In genomic region chr4:49050628-49051027, GRCm38 (mm10) we compare ENCODE assay signal across 29 mouse cellular contexts. TPM values are rescaled to one million over a fixed set of nuclear protein-coding genes. Genes with fewer than 3 reads are reported as not detected.
"Had no signal": no experiment of that assay in that cellular context is flagged by ENCODE, and none has a peak within 500 bp of the region (broad histone marks: within the 10 kb centered on the region; RNA-seq: fewer than 3 reads in every experiment).

No protein-coding gene starts in this region.

- ATAC-seq: forebrain, embryonic 13.5 days; forebrain, embryonic 14.5 days; forebrain, embryonic 15.5 days; forebrain, embryonic 16.5 days; forebrain, postnatal 0 days had no signal

- H3K4me1 ChIP-seq: embryonic facial prominence, embryonic 10.5 days; embryonic facial prominence, embryonic 12.5 days; embryonic facial prominence, embryonic 13.5 days; embryonic facial prominence, embryonic 15.5 days; forebrain, embryonic 10.5 days; forebrain, embryonic 12.5 days; forebrain, embryonic 13.5 days; forebrain, embryonic 15.5 days; heart, embryonic 10.5 days had no signal

- H3K27me3 ChIP-seq: embryonic facial prominence, embryonic 12.5 days; embryonic facial prominence, embryonic 13.5 days; embryonic facial prominence, embryonic 15.5 days; forebrain, embryonic 12.5 days; forebrain, embryonic 13.5 days; forebrain, embryonic 15.5 days had no signal

- DNase-seq: cerebellum, postnatal 10 days; cerebellum, postnatal 14 days; cerebellum, postnatal 25 days; cerebellum, postnatal 36 days; embryo, embryonic 11 days; forebrain, postnatal 0 days; gastrocnemius, adult 2 months; gastrocnemius, postnatal 10 days; gastrocnemius, postnatal 14 days; gastrocnemius, postnatal 25 days; gastrocnemius, postnatal 36 days; heart, adult 18-20 months; heart, adult 2 months had no signal

- H3K9ac ChIP-seq: embryonic facial prominence, embryonic 12.5 days; embryonic facial prominence, embryonic 13.5 days; embryonic facial prominence, embryonic 15.5 days; forebrain, embryonic 12.5 days; forebrain, embryonic 13.5 days; forebrain, embryonic 15.5 days; forebrain, postnatal 0 days had no signal

- H3K27ac ChIP-seq: embryonic facial prominence, embryonic 10.5 days; embryonic facial prominence, embryonic 12.5 days; embryonic facial prominence, embryonic 13.5 days; embryonic facial prominence, embryonic 15.5 days; forebrain, embryonic 10.5 days; forebrain, embryonic 12.5 days; forebrain, embryonic 13.5 days; forebrain, embryonic 15.5 days; gastrocnemius, adult 2 months; heart, adult 2 months; heart, embryonic 10.5 days had no signal

- H3K36me3 ChIP-seq: embryonic facial prominence, embryonic 10.5 days; embryonic facial prominence, embryonic 12.5 days; embryonic facial prominence, embryonic 13.5 days; embryonic facial prominence, embryonic 15.5 days; forebrain, embryonic 10.5 days; forebrain, embryonic 12.5 days; forebrain, embryonic 15.5 days; heart, embryonic 10.5 days had no signal

- H3K4me2 ChIP-seq: embryonic facial prominence, embryonic 12.5 days; embryonic facial prominence, embryonic 13.5 days; embryonic facial prominence, embryonic 15.5 days; forebrain, embryonic 12.5 days; forebrain, embryonic 13.5 days; forebrain, embryonic 15.5 days had no signal

- H3K9me3 ChIP-seq: embryonic facial prominence, embryonic 10.5 days; embryonic facial prominence, embryonic 12.5 days; embryonic facial prominence, embryonic 13.5 days; embryonic facial prominence, embryonic 15.5 days; forebrain, embryonic 10.5 days; forebrain, embryonic 12.5 days; forebrain, embryonic 13.5 days; forebrain, embryonic 15.5 days; heart, embryonic 10.5 days had no signal

- H3K4me3 ChIP-seq: embryonic facial prominence, embryonic 10.5 days; embryonic facial prominence, embryonic 12.5 days; embryonic facial prominence, embryonic 13.5 days; embryonic facial prominence, embryonic 15.5 days; erythroblast, embryonic 14.5 days; forebrain, embryonic 10.5 days; forebrain, embryonic 12.5 days; forebrain, embryonic 13.5 days; forebrain, embryonic 15.5 days; gastrocnemius, adult 2 months; heart, adult 2 months; heart, embryonic 10.5 days had no signal

RNA-seq across cellular contexts. Expression of gene Plppr1, which starts 8.4 kb away (rescaled TPM):
- total RNA-seq: common myeloid progenitor, adult 5-6 weeks; gastrocnemius, adult 18-20 months; gastrocnemius, adult 2 months; gastrocnemius, adult 8-10 months; gastrocnemius, postnatal 25 days; gastrocnemius, postnatal 36 days; granulocyte monocyte progenitor cell, adult 5-6 weeks had no signal
- polyA plus RNA-seq: erythroblast, embryonic 14.5 days; heart, adult 2 months had no signal
